Mouse (Mus musculus) limb, embryonic 12.5 days (tissue): ENCODE measurements at regions not wholly inside any gene's neighbourhood (a gene's known extent, or its start where the extent isn't known, plus 50 kb on each side); places are given as distances from the start of the nearest gene placed in this dataset.

Experiments used
- ATAC-seq: fragments of 200-750 bp; cut with Nextera tagmentation; 2 replicates; pipeline ENCODE4 v1.8.0; 2017; ENCODE audit warnings: low read depth, moderate TSS enrichment; ENCODE audit not compliant: insufficient number of reproducible peaks, insufficient read depth, low FRiP score, low TSS enrichment
- H3K27ac ChIP-seq: fragments of 300-500 bp; sonication (generic); 2 replicates; pipeline ENCODE4 v1.5.1; 2016; ENCODE audit warnings: mild to moderate bottlenecking, moderate library complexity
- H3K27me3 ChIP-seq: fragments of 300-500 bp; sonication (generic); 2 replicates; pipeline ENCODE4 v1.6.1; 2016; ENCODE audit warnings: mild to moderate bottlenecking, moderate library complexity
- H3K36me3 ChIP-seq: fragments of 300-500 bp; sonication (generic); 2 replicates; pipeline ENCODE4 v1.6.1; 2016; ENCODE audit warnings: mild to moderate bottlenecking, moderate library complexity
- H3K4me1 ChIP-seq: fragments of 300-500 bp; sonication (generic); replicated peaks from 2 replicates; pipeline ENCODE4 v1.6.1; 2016
- H3K4me2 ChIP-seq: fragments of 300-500 bp; sonication (generic); 2 replicates; pipeline ENCODE4 v1.6.1; 2016; ENCODE audit warnings: mild to moderate bottlenecking, moderate library complexity
- H3K4me3 ChIP-seq: fragments of 300-500 bp; sonication (generic); replicated peaks from 2 replicates; pipeline ENCODE4 v1.5.1; 2016; ENCODE audit warnings: mild to moderate bottlenecking
- H3K9ac ChIP-seq: fragments of 300-500 bp; sonication (generic); replicated peaks from 2 replicates; pipeline ENCODE4 v1.6.1; 2016; ENCODE audit warnings: mild to moderate bottlenecking, moderate library complexity
- H3K9me3 ChIP-seq: fragments of 300-500 bp; sonication (generic); 2 replicates; pipeline ENCODE4 v1.6.1; 2016; ENCODE audit warnings: mild to moderate bottlenecking, moderate library complexity
- WGBS: fragments of 180-500 bp; shearing (Covaris S2); methylation state at CpG from one replicate; pipeline ENCODE4 v1.1.7; 2016; 5-methylcytosine and 5-hydroxymethylcytosine counted together

DNA sequence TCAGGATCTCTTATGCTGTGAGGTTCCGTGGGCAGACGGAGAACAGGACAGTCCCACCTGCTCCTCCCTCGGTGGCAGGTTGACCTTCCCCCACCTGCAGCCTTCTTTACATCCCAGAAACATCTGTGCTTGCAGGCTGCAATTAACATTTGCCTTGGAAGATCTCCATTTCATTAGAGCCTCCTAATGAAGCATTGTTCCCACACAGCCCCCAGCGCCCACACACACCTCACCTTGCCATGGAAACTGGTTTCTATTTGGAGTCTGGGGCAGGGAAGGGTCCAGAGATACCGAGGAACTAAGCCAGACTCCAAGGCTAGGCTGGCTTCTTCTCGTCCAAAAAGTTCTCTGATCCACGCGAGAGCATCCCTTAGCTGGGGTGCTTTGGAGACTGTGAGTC, 56.6 kb upstream of the Rpl38 start:
- Histone ChIP-seq H3K4me2 (no peak overlapping the region), H3K27me3 (no peaks in the 10 kb centered on the region; the same call in 1 of the 2 replicates), H3K36me3 (no peaks in the 10 kb centered on the region), H3K4me3 (no peak overlapping the region), H3K4me1 (no peaks in the 10 kb centered on the region), H3K9me3 (peaks cover 6% of the 10 kb centered on the region; the same call in 1 of the 2 replicates), H3K27ac (no peak overlapping the region), H3K9ac (no peak overlapping the region)
- ATAC-seq, result no peak
- 74% methylated on average over 8 of the region's 8 CpGs for WGBS

- no peaks in the 10 kb centered on the region for H3K4me1 ChIP-seq
- H3K9me3 ChIP-seq, result peaks cover 11% of the 10 kb centered on the region; the same call in 1 of the 2 replicates
- no peak overlapping the region for H3K27ac ChIP-seq
- 90% methylated on average over 9 of the region's 9 CpGs for WGBS
- no peaks in the 10 kb centered on the region for H3K27me3 ChIP-seq
- no peak for ATAC-seq
- H3K4me3 ChIP-seq, result no peak overlapping the region
- H3K36me3 ChIP-seq, result no peaks in the 10 kb centered on the region
- H3K4me2 ChIP-seq, result no peak overlapping the region
- no peak overlapping the region for H3K9ac ChIP-seq
Observed at GRCm38 (mm10) chr11:114608009-114608408, 60.3 kb upstream of the Rpl38 start.

GRCm38 (mm10) chr11:114603108-114603507, 65.2 kb upstream of the Rpl38 start:
- 80% methylated on average over 6 of the region's 6 CpGs for WGBS
- Histone ChIP-seq H3K9ac (no peak overlapping the region), H3K4me2 (no peak overlapping the region)

GRCm38 (mm10) chr11:114597225-114597624, 71.1 kb upstream of the Rpl38 start:
- Histone ChIP-seq H3K9ac (no peak overlapping the region), H3K4me1 (no peaks in the 10 kb centered on the region), H3K27ac (no peak overlapping the region), H3K4me2 (no peak overlapping the region), H3K27me3 (no peaks in the 10 kb centered on the region), H3K9me3 (no peaks in the 10 kb centered on the region), H3K4me3 (no peak overlapping the region), H3K36me3 (no peaks in the 10 kb centered on the region)
- WGBS, result 76% methylated on average over 2 of the region's 2 CpGs
- ATAC-seq, result no peak

More at GRCm38 (mm10) chr11:114603108-114603507, 65.2 kb upstream of the Rpl38 start:
- Histone ChIP-seq H3K4me1 (no peaks in the 10 kb centered on the region), H3K27ac (no peak overlapping the region), H3K27me3 (no peaks in the 10 kb centered on the region), H3K4me3 (no peak overlapping the region), H3K9me3 (peaks cover 7% of the 10 kb centered on the region; the same call in 1 of the 2 replicates), H3K36me3 (no peaks in the 10 kb centered on the region)
- ATAC-seq, result no peak

- H3K27me3 ChIP-seq, result no peaks in the 10 kb centered on the region
- no peak overlapping the region for H3K4me2 ChIP-seq
- H3K36me3 ChIP-seq, result no peaks in the 10 kb centered on the region
- 58% methylated on average over 9 of the region's 9 CpGs for WGBS
- ATAC-seq, result no peak
- no peaks in the 10 kb centered on the region for H3K4me1 ChIP-seq
- H3K4me3 ChIP-seq, result no peak overlapping the region
- H3K27ac ChIP-seq, result no peak overlapping the region
- no peak overlapping the region for H3K9ac ChIP-seq
- H3K9me3 ChIP-seq, result no peaks in the 10 kb centered on the region
Observed at GRCm38 (mm10) chr11:114592961-114593360, 75.4 kb upstream of the Rpl38 start.

GRCm38 (mm10) chr11:114588554-114588953, 79.8 kb upstream of the Rpl38 start:
- Histone ChIP-seq H3K9ac (no peak overlapping the region), H3K27me3 (no peaks in the 10 kb centered on the region), H3K27ac (no peak overlapping the region), H3K36me3 (no peaks in the 10 kb centered on the region), H3K9me3 (no peaks in the 10 kb centered on the region), H3K4me3 (no peak overlapping the region), H3K4me2 (no peak overlapping the region), H3K4me1 (no peaks in the 10 kb centered on the region)
- ATAC-seq, result no peak
- WGBS, result 74% methylated on average over 9 of the region's 9 CpGs

- WGBS, result 88% methylated on average over 4 of the region's 4 CpGs
Observed at GRCm38 (mm10) chr11:114587986-114588385, 80.3 kb upstream of the Rpl38 start.

GRCm38 (mm10) chr11:114586400-114586799, 81.9 kb upstream of the Rpl38 start:
- H3K9me3 ChIP-seq, result peaks cover 6% of the 10 kb centered on the region; the same call in 1 of the 2 replicates
- H3K27ac ChIP-seq, result no peak overlapping the region
- no peak overlapping the region for H3K4me3 ChIP-seq
- H3K27me3 ChIP-seq, result no peaks in the 10 kb centered on the region
- no peaks in the 10 kb centered on the region for H3K4me1 ChIP-seq
- no peak overlapping the region for H3K9ac ChIP-seq
- H3K36me3 ChIP-seq, result no peaks in the 10 kb centered on the region
- H3K4me2 ChIP-seq, result no peak overlapping the region
- no peak for ATAC-seq
- WGBS, result 89% methylated on average over 12 of the region's 12 CpGs

More at GRCm38 (mm10) chr11:114587986-114588385, 80.3 kb upstream of the Rpl38 start:
- no peaks in the 10 kb centered on the region for H3K9me3 ChIP-seq
- H3K27ac ChIP-seq, result no peak overlapping the region
- H3K4me1 ChIP-seq, result no peaks in the 10 kb centered on the region
- no peak overlapping the region for H3K4me3 ChIP-seq
- H3K27me3 ChIP-seq, result no peaks in the 10 kb centered on the region
- H3K9ac ChIP-seq, result no peak overlapping the region
- no peaks in the 10 kb centered on the region for H3K36me3 ChIP-seq
- no peak for ATAC-seq
- no peak overlapping the region for H3K4me2 ChIP-seq

DNA sequence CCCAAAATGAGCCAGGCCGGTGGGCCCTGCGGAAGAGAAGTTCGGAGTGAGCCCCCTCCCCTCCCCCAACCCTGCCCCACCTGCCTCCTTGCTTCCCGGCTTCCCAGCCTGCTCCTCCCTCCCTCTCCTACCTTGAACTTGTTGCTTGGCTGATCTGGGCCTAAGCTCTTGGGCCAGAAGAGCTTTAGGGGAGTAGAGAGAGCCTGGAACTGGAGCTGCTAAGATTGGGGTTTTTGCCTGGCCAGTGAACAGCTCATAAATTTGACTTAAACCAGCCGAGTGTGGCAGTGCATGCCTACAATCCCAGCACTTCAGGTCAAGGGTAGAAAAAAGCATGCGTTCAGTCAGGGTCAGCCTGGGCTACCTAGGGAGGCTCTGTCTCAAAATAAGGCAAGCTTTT, 83.5 kb upstream of the Rpl38 start:
- H3K9ac ChIP-seq, result no peak overlapping the region

DNA sequence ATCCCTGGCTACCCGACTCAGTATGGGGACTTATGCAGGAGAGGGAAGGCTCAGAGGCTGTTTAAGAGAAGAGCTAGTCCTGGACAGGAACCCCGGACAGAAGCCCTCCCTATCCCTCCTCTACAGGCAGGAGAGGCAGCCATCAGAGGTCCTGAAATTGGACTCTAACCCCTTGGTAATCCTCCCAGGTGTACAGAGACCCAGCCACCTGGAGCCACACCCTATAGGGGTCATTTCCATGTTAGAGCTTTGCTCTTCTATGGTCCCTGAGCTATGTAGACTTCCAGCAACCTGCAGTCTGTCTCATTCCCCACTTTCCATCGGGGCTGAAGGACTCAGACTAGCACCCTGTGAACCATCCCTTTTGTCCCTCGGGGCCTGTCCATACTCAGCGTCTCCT, 84.2 kb upstream of the Rpl38 start:
- ATAC-seq, result no peak
- 75% methylated on average over 5 of the region's 5 CpGs for WGBS
- Histone ChIP-seq H3K27me3 (no peaks in the 10 kb centered on the region), H3K9ac (no peak overlapping the region), H3K4me1 (no peaks in the 10 kb centered on the region), H3K9me3 (peaks cover 6% of the 10 kb centered on the region; the same call in 1 of the 2 replicates), H3K4me2 (no peak overlapping the region), H3K36me3 (no peaks in the 10 kb centered on the region), H3K4me3 (no peak overlapping the region), H3K27ac (no peak overlapping the region)

More for the DNA sequence above, 83.5 kb upstream of the Rpl38 start:
- Histone ChIP-seq H3K9me3 (peaks cover 6% of the 10 kb centered on the region; the same call in 1 of the 2 replicates), H3K4me1 (no peaks in the 10 kb centered on the region), H3K36me3 (no peaks in the 10 kb centered on the region), H3K27me3 (no peaks in the 10 kb centered on the region), H3K4me2 (no peak overlapping the region), H3K4me3 (no peak overlapping the region), H3K27ac (no peak overlapping the region)
- ATAC-seq, result no peak
- 59% methylated on average over 6 of the region's 6 CpGs for WGBS

- H3K9ac ChIP-seq, result no peak overlapping the region
- H3K4me2 ChIP-seq, result no peak overlapping the region
- no peaks in the 10 kb centered on the region for H3K27me3 ChIP-seq
- no peak for ATAC-seq
- peaks cover 16% of the 10 kb centered on the region for H3K9me3 ChIP-seq
- no peak overlapping the region for H3K27ac ChIP-seq
- no peak overlapping the region for H3K4me3 ChIP-seq
- no peaks in the 10 kb centered on the region for H3K4me1 ChIP-seq
- WGBS, result 61% methylated on average over 2 of the region's 2 CpGs
- H3K36me3 ChIP-seq, result no peaks in the 10 kb centered on the region
Observed at GRCm38 (mm10) chr11:114579986-114580385, 88.3 kb upstream of the Rpl38 start.

- Histone ChIP-seq H3K9me3 (peaks cover 17% of the 10 kb centered on the region), H3K4me2 (no peak overlapping the region), H3K27me3 (no peaks in the 10 kb centered on the region), H3K4me1 (no peaks in the 10 kb centered on the region), H3K9ac (no peak overlapping the region), H3K4me3 (no peak overlapping the region), H3K36me3 (no peaks in the 10 kb centered on the region), H3K27ac (no peak overlapping the region)
- WGBS, result 87% methylated on average over 6 of the region's 6 CpGs
- ATAC-seq, result no peak
Observed at GRCm38 (mm10) chr11:114578551-114578950, 89.8 kb upstream of the Rpl38 start.
